Mouse (Mus musculus) midbrain, embryonic 12.5 days (tissue): Measurements from ENCODE around the gene Acp4. TPM values are rescaled to one million over a fixed set of nuclear protein-coding genes. Genes with fewer than 3 reads are reported as not detected.

ENCODE experiments used
- ATAC-seq: fragments of 200-750 bp; cut with Nextera tagmentation; 2 replicates; pipeline ENCODE4 v1.8.0; 2017; ENCODE audit warnings: low read depth, moderate TSS enrichment, moderate library complexity; ENCODE audit not compliant: low FRiP score
- H3K27ac ChIP-seq: fragments of 300-500 bp; sonication (generic); replicated peaks from 2 replicates; pipeline ENCODE4 v1.5.1; 2016; ENCODE audit warnings: mild to moderate bottlenecking
- H3K27me3 ChIP-seq: fragments of 300-500 bp; sonication (generic); 2 replicates; pipeline ENCODE4 v1.6.1; 2016; ENCODE audit warnings: mild to moderate bottlenecking
- H3K36me3 ChIP-seq: fragments of 300-500 bp; sonication (generic); 2 replicates; pipeline ENCODE4 v1.6.1; 2016
- H3K4me1 ChIP-seq: fragments of 300-500 bp; sonication (generic); 2 replicates; pipeline ENCODE4 v1.6.1; 2016
- H3K4me2 ChIP-seq: fragments of 300-500 bp; sonication (generic); replicated peaks from 2 replicates; pipeline ENCODE4 v1.6.1; 2016; ENCODE audit warnings: mild to moderate bottlenecking, moderate library complexity
- H3K4me3 ChIP-seq: fragments of 300-500 bp; sonication (generic); 2 replicates; pipeline ENCODE4 v1.5.1; 2016; ENCODE audit warnings: mild to moderate bottlenecking
- H3K9ac ChIP-seq: fragments of 300-500 bp; sonication (generic); replicated peaks from 2 replicates; pipeline ENCODE4 v1.6.1; 2016; ENCODE audit warnings: mild to moderate bottlenecking, moderate library complexity
- H3K9me3 ChIP-seq: fragments of 300-500 bp; sonication (generic); 2 replicates; pipeline ENCODE4 v1.6.1; 2016; ENCODE audit warnings: mild to moderate bottlenecking
- WGBS: fragments of 180-500 bp; shearing (Covaris S2); methylation state at CpG from one replicate; pipeline ENCODE4 v1.1.7; 2016; 5-methylcytosine and 5-hydroxymethylcytosine counted together
- polyA plus RNA-seq: library from polyadenylated mRNA; unstranded; fragments of >200 nt; fragmentation: Nextera tagmentation; extraction: Ambion mirVana; gene quantifications from 2 replicates; pipeline ENCODE4 v1.2.1, GENCODE M21; 2016

Acp4 gene
- polyA plus RNA-seq, 1 experiment from 2014 or later, result 0.18 TPM

GRCm38 (mm10) chr7:44280959-44281358, 23.8 kb upstream of the Acp4 start:
- 65% methylated on average over 1 of the region's 1 CpGs for WGBS
- no peak overlapping the region for H3K27ac ChIP-seq
- no peak overlapping the region for H3K4me2 ChIP-seq
- no peaks in the 10 kb centered on the region for H3K36me3 ChIP-seq
- H3K4me1 ChIP-seq, result no peaks in the 10 kb centered on the region
- peaks cover 2% of the 10 kb centered on the region for H3K27me3 ChIP-seq
- no peak overlapping the region for H3K4me3 ChIP-seq
- no peak for ATAC-seq
- H3K9me3 ChIP-seq, result no peaks in the 10 kb centered on the region
- no peak overlapping the region for H3K9ac ChIP-seq

GRCm38 (mm10) chr7:44277250-44277622, 20.1 kb upstream of the Acp4 start:
- no peak overlapping the region for H3K27ac ChIP-seq
- no peak overlapping the region for H3K4me3 ChIP-seq
- ATAC-seq, result no peak
- H3K9me3 ChIP-seq, result no peaks in the 10 kb centered on the region
- 52% methylated on average over 2 of the region's 2 CpGs for WGBS
- H3K4me2 ChIP-seq, result no peak overlapping the region
- peaks cover 21% of the 10 kb centered on the region for H3K27me3 ChIP-seq
- H3K9ac ChIP-seq, result no peak overlapping the region
- no peaks in the 10 kb centered on the region for H3K4me1 ChIP-seq
- H3K36me3 ChIP-seq, result no peaks in the 10 kb centered on the region

- no peak overlapping the region for H3K9ac ChIP-seq
- no peaks in the 10 kb centered on the region for H3K36me3 ChIP-seq
- H3K27ac ChIP-seq, result no peak overlapping the region
- WGBS, result 70% methylated on average over 10 of the region's 10 CpGs
- no peaks in the 10 kb centered on the region for H3K9me3 ChIP-seq
- peaks cover 26% of the 10 kb centered on the region for H3K27me3 ChIP-seq
- ATAC-seq, result no peak
- no peak overlapping the region for H3K4me2 ChIP-seq
- no peak overlapping the region for H3K4me3 ChIP-seq
- no peaks in the 10 kb centered on the region for H3K4me1 ChIP-seq
These were observed 19.5 kb upstream of the Acp4 start for GRCm38 (mm10) chr7:44276461-44277249.

GRCm38 (mm10) chr7:44275546-44275945, 18.4 kb upstream of the Acp4 start:
- no peak overlapping the region for H3K4me2 ChIP-seq
- WGBS, result 74% methylated on average over 3 of the region's 3 CpGs
- no peaks in the 10 kb centered on the region for H3K9me3 ChIP-seq
- no peak overlapping the region for H3K4me3 ChIP-seq
- no peaks in the 10 kb centered on the region for H3K36me3 ChIP-seq
- peaks cover 26% of the 10 kb centered on the region for H3K27me3 ChIP-seq
- H3K9ac ChIP-seq, result no peak overlapping the region
- no peak overlapping the region for H3K27ac ChIP-seq
- H3K4me1 ChIP-seq, result no peaks in the 10 kb centered on the region
- ATAC-seq, result no peak

GRCm38 (mm10) chr7:44274096-44274495, 16.9 kb upstream of the Acp4 start:
- H3K27me3 ChIP-seq, result peaks cover 30% of the 10 kb centered on the region
- H3K36me3 ChIP-seq, result no peaks in the 10 kb centered on the region
- no peak overlapping the region for H3K27ac ChIP-seq
- WGBS, result 51% methylated on average over 11 of the region's 11 CpGs
- ATAC-seq, result no peak
- no peaks in the 10 kb centered on the region for H3K9me3 ChIP-seq
- no peak overlapping the region for H3K4me3 ChIP-seq
- H3K4me2 ChIP-seq, result no peak overlapping the region
- no peaks in the 10 kb centered on the region for H3K4me1 ChIP-seq
- H3K9ac ChIP-seq, result no peak overlapping the region

- no peak overlapping the region for H3K4me2 ChIP-seq
- WGBS, result 66% methylated on average over 7 of the region's 7 CpGs
- no peak overlapping the region for H3K27ac ChIP-seq
- H3K27me3 ChIP-seq, result peaks cover 30% of the 10 kb centered on the region
- no peak for ATAC-seq
- H3K36me3 ChIP-seq, result no peaks in the 10 kb centered on the region
- H3K9me3 ChIP-seq, result no peaks in the 10 kb centered on the region
- H3K4me1 ChIP-seq, result no peaks in the 10 kb centered on the region
- no peak overlapping the region for H3K9ac ChIP-seq
- H3K4me3 ChIP-seq, result no peak overlapping the region
These were observed 16.3 kb upstream of the Acp4 start for GRCm38 (mm10) chr7:44273446-44273845.

GRCm38 (mm10) chr7:44272546-44272945, 15.4 kb upstream of the Acp4 start:
- WGBS, result 90% methylated on average over 7 of the region's 7 CpGs

GRCm38 (mm10) chr7:44271309-44271708, 14.1 kb upstream of the Acp4 start:
- ATAC-seq, result no peak
- H3K27me3 ChIP-seq, result peaks cover 39% of the 10 kb centered on the region
- 72% methylated on average over 2 of the region's 2 CpGs for WGBS

More at GRCm38 (mm10) chr7:44272546-44272945, 15.4 kb upstream of the Acp4 start:
- no peaks in the 10 kb centered on the region for H3K4me1 ChIP-seq
- no peak for ATAC-seq
- no peaks in the 10 kb centered on the region for H3K9me3 ChIP-seq
- no peak overlapping the region for H3K4me2 ChIP-seq
- no peak overlapping the region for H3K9ac ChIP-seq
- peaks cover 39% of the 10 kb centered on the region for H3K27me3 ChIP-seq
- H3K4me3 ChIP-seq, result no peak overlapping the region
- H3K36me3 ChIP-seq, result no peaks in the 10 kb centered on the region
- no peak overlapping the region for H3K27ac ChIP-seq

GRCm38 (mm10) chr7:44269397-44269796, 12.2 kb upstream of the Acp4 start:
- 89% methylated on average over 2 of the region's 2 CpGs for WGBS
- Histone ChIP-seq H3K27ac (no peak overlapping the region), H3K9ac (no peak overlapping the region), H3K4me3 (no peak overlapping the region), H3K36me3 (no peaks in the 10 kb centered on the region), H3K4me1 (no peaks in the 10 kb centered on the region), H3K27me3 (peaks cover 32% of the 10 kb centered on the region), H3K9me3 (no peaks in the 10 kb centered on the region), H3K4me2 (no peak overlapping the region)
- no peak for ATAC-seq

More at GRCm38 (mm10) chr7:44271309-44271708, 14.1 kb upstream of the Acp4 start:
- H3K9ac ChIP-seq, result no peak overlapping the region
- no peak overlapping the region for H3K27ac ChIP-seq
- H3K4me1 ChIP-seq, result no peaks in the 10 kb centered on the region
- H3K36me3 ChIP-seq, result no peaks in the 10 kb centered on the region
- no peak overlapping the region for H3K4me3 ChIP-seq
- no peaks in the 10 kb centered on the region for H3K9me3 ChIP-seq
- no peak overlapping the region for H3K4me2 ChIP-seq

- Histone ChIP-seq H3K4me1 (peaks cover 3% of the 10 kb centered on the region), H3K4me2 (no peak overlapping the region), H3K27ac (no peak overlapping the region), H3K9ac (no peak overlapping the region), H3K9me3 (no peaks in the 10 kb centered on the region), H3K4me3 (no peak overlapping the region), H3K27me3 (peaks cover 33% of the 10 kb centered on the region), H3K36me3 (no peaks in the 10 kb centered on the region)
- ATAC-seq, result no peak
- WGBS, result 84% methylated on average over 11 of the region's 11 CpGs
These were observed 10.9 kb upstream of the Acp4 start for GRCm38 (mm10) chr7:44268117-44268516.

- Histone ChIP-seq H3K4me3 (peak overlapping the region; percentile 27), H3K9ac (peak overlapping the region; percentile 53), H3K36me3 (no peaks in the 10 kb centered on the region), H3K9me3 (no peaks in the 10 kb centered on the region), H3K4me2 (peak overlapping the region; percentile 55), H3K27ac (peak overlapping the region; percentile 39; the same call in 1 of the 2 replicates), H3K4me1 (peaks cover 6% of the 10 kb centered on the region), H3K27me3 (peaks cover 41% of the 10 kb centered on the region)
- peak; percentile 83 for ATAC-seq
- WGBS, result 2% methylated on average over 34 of the region's 34 CpGs
These were observed 5.8 kb upstream of the Acp4 start for GRCm38 (mm10) chr7:44262791-44263643.

- Histone ChIP-seq H3K9me3 (no peaks in the 10 kb centered on the region), H3K36me3 (0 out of 2 replicates have a peak, but pooled peaks cover 6% of the 10 kb centered on the region), H3K4me1 (peaks cover 6% of the 10 kb centered on the region), H3K9ac (no peak within 1 kb of the TSS; the same call in 1 of the 2 replicates), H3K4me3 (no peak within 1 kb of the TSS), H3K27ac (no peak within 1 kb of the TSS), H3K27me3 (peaks cover 35% of the 10 kb centered on the region), H3K4me2 (no peak within 1 kb of the TSS)
- ATAC-seq, result no peak
- WGBS, result 55% methylated on average over 5 of the region's 5 CpGs
These were observed 4.0 kb upstream of the Acp4 start, which contains the start of gene Gm15517 for GRCm38 (mm10) chr7:44261147-44261546. TSS of gene Gm15517 (plus strand) at chr7:44261447.
